Mouse (Mus musculus) cerebellum, postnatal 4 days (tissue): ENCODE measurements around the gene Gm3542.
"Not testable (repeated sequence)": the region's sequence is repeated elsewhere in the genome, so short reads cannot be mapped to it uniquely, and the experiment has no call there.

Source experiments
- DNase-seq, 2 experiments: peaks; one replicate each; pipeline ENCODE4 v3.0.0; 2022; ENCODE audit warnings: low spot score in 2 of 2, mixed read lengths in 1 of 2

Gm3542 gene

DNA sequence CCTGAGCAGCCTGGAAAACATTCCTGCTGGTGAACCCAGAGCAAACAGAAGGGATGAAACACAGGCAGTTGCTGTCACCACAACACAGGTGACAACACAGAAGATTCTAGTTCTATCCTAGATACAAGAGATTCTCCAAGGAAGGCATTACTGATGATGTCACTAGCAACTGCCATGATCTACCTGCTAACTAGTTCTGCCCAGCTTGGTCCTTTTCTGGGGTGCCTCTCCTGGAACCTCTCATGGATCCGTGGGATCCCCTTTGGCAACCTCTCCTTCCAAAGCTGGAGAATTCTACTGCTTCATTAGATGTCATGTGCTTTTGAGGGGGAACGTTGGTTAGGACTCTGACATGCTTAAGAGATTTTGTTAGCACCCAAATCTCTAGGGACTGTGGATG is at the start of gene Gm3542:
Gene Gm3542 (minus strand): TSS at position 101 of the 400 bp plus-strand sequence.
- DNase-seq, result not testable (repeated sequence)
